Mouse (Mus musculus) WW6 (cell line): ENCODE results near the gene Gm45213.

ENCODE experiments used
- DNase-seq: peaks from one replicate; pipeline ENCODE4 v3.0.0-alpha.2; 2013; ENCODE audit warnings: low read depth, low spot score

Gene Gm45213

DNA sequence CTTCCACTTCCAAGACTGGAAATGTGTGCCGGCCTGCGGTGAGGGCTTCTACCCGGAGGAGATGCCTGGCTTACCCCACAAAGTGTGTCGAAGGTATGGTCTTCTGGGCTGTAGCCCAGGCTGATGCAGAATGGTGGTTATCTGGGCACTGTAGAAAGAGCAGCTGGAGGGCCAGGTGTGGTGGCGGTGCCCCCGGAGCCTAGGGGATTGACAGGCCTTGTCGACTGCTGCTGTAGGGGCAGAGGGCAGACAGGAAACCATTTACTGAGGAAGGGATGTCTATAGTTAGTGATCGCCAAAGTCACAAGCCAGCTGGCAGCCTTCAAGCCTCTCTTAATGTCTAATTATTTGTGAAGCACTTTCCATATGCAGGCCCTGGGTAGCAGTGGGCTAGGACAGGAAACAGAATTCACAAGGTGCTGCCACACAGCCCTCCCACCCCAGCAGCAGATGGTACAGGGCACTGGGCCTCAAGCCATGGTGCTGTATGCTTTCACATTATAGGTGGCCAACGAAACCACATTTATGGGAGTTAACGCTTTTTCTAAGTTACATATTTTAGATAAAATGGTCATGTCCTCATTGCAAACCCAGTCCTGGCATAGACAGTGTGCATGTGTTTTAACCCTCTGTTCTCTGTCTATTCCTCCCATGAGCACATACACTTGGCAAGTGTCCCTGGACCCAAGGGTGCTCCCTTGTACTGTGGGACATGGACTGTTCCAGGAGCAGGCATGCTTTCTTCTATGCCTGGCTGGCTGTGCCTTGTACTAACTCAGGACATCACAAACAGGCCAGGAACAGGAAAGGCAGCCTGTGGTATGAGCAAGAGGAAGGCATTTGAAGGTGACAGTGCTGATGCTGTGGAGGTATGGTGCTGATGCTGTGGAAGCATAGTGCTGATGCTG lies at the start of gene Gm45213:
Gene Gm45213 (plus strand): TSS at position 51 of the 908 bp plus-strand sequence.
- DNase-seq, result no peak

DNA sequence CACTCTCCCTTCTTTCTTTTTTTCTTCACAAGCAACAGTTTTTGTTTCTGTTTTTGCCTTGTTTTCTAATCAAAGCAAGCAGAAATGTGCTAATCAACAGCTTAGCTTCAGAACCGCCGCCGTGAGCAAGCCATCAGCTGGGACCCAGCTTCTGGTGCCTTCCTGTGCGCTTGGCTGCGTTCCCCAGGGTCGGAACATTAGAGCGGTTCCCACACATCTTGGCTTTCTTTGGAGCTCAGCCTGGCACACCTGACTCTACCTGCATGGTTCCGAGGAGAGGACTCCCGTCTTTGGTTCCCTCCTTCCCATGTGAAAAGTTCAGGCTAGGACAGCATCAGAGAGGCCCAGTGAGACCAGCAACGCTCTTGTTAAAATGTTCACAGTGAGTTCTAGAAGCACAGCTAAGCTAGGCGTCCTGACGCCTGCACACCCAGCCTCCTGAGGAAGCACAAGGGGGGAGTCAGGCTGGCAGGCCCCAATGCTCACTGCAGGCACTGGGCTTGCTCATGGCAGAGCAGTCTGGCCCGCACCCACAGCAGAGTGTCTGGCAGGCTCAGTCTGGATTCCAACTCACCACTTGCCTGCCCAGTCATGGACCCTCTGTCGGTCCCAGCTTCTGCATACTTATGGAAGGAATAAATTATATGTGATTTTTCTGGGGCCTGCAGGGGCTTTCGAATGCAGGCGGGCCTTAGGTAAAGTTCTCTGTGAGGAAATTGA lies 42.2 kb upstream of the Gm45213 start:
- DNase-seq, result no peak

DNA sequence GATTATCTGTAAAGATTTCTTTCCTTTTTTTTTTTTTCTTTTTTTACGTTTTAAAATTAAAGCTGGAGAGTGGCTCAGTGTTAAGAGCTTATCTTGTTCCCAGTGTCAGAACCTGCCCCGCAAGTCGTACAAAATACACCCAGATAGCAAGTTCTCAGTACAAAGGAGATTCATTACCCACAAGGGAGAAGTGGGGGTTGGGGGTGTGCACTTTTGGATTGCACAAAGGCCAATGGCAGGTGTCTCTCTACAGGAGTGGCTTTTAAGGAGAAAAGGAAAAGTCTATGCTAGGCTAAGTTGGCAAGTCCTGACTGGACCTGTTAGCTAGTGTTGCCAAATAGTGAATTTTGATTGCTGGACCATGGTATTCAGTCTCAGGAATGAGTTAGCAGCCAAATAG lies 41.6 kb upstream of the Gm45213 start:
- no peak for DNase-seq

DNA sequence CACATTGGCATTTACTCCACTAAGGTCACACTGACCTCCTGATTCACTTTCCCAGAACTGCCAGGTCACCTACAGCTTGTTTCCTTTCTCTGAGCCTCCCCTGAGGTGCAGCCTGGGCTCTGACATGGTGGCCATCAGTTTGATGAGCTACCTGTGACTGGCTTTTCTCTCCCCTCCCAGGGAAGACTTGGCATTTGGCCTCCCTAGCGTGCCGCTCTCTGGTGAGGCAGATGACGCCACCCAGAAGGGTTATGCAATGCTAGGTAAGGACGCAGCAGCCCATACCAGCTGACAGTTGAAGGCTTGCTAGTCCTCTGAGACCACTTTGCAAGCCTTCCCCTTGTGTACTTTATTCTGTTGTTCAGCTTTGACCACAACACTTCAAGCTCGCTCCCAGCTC lies 40.0 kb upstream of the Gm45213 start:
- no peak for DNase-seq

DNA sequence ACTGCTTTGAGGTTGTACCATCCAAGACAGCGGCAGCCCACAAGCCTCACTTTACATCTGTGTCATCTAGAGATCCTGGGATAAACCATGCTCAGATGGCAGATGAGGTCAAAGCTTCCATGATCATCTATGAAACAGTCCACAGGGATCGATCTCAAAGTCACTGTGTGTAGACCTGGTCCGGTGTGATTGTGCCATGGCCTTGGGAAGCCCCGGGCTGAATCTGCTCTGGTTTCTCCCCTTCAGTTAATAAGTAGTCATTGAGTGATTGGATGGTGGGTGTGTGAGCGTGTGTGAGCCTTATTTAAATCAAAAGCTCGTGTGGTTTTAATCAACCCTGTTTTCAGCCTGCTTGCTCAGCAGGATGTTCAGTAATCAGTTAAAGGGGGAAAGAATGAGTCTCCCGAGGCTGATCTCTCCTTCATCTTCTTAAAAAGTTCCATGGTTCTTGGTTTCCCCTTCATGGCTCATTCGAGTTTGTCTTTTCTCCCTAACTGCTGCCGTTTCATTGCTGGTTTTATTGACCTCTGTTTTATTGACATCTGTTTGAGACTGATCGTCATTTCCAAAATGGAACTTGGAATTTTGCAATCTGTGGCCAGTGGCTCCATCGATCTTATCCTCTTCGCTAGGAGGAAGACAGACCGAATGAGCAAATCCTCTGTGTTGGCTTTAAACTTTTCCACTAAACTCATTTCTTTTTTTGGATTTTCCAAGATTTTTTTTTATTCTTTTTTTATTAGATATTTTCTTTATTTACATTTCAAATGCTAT lies 39.4 kb upstream of the Gm45213 start:
- no peak for DNase-seq

DNA sequence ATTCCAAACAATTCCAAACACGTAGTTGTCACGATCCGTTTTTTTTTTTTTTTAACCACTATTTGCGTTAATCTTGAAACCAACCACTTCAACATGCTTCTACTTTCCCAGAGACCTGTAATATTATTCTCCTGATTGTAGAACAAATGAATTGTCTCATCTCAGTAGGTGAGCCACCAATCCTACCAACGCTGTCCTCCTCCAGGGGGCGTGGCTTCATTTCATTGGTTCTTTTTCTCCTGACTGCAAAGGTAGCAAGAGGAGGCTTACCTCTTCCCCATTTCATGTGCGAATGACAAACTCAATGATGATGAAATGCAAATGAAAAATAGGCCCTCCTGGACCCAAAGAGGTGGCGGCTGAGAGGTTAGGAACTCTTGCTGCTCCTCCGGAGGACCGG lies 38.3 kb upstream of the Gm45213 start:
- no peak for DNase-seq

DNA sequence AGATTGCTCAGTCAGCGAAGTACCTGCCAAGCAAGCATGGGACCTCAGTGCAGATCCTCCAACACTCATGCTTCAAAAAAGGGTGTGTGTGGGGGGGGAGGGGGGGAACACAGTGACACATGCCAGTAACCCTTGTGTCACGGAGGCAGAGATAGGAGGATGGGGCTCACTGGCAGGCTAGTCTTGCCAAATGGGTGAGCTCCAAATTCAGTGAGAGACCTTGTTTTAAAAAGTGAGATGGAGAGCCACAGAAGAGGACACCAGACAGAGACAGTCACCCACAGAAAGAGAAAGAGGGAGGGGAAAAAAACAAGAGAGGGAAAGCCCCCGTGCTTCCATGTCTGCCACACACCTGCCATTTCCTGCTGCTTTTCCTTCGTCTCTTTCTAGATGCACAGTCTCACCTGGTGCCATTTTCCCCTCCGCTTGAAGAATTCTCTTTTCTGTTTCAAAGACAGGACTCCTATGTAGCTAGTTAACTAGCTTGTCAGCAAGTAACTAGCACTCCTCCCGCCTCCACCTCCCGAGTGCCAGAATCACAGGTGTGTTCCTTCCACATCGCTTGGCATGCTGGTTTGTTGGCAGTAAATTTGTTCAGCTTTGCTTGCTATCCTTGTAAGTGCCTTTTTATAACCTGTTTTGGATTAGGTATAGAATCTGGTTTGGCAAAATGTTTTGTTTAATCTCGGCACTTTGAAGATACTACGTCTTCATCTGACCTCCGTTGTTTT lies 35.1 kb upstream of the Gm45213 start:
- DNase-seq, result no peak

DNA sequence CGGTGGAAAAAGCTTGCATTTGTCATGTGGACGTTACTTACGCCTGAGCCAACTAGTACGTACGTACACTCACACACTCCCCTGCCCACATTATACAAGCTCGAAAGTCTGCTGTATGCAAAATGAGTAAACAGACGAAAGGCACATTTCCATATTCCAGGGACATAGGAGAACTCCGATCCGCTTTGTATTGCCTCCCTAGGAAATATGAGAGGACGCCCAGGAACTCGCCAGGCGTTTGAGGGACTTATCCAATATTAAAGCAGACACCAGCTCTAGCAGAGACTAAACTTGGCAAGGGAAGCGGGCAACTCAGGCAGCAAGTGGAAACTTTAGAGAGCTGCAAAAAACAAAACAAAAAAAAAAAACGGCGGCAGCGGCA lies 34.5 kb upstream of the Gm45213 start:
- DNase-seq, result no peak

DNA sequence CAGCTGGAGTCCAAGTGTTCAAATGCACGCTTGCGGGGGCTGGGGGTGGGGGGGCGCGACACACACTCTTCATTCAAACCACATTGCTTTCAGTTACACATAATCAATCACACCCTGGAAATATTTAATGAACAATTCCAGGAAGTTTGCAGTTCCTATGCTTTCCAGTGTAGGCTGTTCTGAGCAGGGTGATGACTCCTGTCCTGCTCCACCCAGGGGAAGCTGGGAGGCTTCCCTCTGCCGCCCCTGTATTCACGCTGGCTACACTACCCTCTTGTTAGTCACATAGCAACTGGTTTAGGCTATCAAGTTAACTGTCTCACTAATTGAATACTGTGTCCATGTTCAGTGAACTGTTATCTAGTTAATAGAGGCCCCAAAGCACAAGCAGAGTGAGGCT lies 32.9 kb upstream of the Gm45213 start:
- DNase-seq, result no peak

DNA sequence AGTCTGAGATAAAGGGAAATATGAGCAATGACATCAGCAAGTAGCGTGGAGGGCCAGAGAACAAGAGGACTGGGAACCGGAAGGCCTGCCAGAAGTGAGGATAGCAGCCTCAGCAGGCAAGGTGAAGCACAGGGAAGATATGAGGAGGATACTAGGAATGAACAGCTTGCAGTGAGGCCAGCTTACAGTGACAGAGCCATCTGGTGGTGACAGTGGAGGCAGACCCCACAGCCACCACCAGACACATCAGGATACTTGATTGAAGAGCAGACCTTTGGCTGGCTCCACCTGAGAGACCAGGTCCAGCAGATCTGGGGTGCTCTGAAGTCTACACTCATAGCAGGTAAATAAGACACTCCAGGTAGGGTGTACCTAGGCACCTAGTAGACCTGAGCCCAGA lies 15.7 kb upstream of the Gm45213 start:
- DNase-seq, result no peak

DNA sequence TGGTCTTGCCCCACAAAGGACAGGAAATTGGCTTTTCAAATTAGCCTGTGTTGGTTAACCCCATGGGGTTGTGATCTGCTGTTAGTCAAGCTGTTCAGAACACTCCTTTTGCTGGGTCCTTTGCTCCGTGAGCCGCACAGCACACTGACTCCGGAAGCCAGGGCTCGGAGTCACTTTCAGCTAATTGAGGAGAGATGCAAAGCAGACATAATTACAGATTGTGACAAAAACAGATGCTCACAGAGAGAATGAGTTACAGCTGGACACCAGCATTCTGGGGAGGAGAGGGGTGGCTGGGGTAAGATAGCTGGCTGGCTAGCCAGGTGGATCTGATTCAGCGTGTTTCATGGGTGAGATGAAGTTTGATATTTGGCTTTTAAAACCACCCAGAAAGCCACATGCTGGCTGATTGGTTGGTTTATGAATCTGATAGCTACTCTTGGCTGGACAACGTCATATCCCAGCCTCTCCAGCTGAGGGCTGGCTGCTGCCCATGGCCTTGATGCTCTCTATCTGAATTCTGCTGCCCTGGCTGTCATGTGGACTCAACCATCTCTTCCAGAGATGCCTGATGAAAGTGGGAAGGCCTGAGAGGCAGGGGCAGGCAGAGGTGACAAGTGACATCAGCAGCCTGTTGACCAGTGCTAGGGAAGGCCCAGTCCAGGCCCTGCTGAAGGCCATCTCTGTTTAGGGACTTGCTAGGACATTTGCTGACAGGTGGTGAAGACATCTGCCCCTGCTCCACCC lies 14.5 kb upstream of the Gm45213 start:
- DNase-seq, result no peak

DNA sequence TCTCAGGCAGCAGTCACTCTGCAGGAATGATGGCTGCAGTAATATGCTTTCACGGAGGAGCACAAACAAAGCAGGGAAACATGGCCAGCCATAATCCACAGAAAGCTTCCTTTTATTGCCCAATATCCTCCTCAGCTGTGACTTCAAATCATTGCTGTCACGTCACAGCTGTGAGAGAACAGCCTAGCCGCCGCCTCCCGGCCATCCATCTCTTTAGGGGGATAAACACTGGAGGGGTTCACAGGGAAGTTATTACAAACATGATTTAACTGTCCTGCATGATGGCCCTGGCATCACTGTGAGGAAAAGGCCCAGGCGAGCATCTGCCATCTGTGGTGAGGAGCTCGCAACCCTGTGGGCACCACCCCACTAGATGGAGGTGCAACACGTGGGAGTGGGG lies 6.6 kb upstream of the Gm45213 start:
- no peak for DNase-seq

DNA sequence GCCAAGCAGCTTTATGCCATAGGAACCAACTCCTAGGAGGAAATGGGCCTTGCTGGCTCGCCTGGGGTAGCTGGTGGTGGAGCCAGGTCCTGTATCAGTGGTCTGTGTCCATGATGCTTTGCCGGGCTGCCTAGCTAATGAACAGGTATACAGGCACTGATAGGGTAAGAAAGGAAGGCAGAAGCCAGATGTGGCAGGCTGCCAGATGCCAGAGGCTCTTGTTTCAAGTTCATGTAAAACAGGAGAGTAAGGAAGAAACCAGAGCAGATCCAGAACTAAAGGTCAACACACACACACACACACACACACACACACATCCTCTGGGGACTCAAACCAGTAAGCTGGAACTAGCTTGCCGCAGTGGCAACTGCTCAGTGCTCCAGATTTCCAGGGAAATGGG lies 5.1 kb upstream of the Gm45213 start:
- DNase-seq, result no peak

DNA sequence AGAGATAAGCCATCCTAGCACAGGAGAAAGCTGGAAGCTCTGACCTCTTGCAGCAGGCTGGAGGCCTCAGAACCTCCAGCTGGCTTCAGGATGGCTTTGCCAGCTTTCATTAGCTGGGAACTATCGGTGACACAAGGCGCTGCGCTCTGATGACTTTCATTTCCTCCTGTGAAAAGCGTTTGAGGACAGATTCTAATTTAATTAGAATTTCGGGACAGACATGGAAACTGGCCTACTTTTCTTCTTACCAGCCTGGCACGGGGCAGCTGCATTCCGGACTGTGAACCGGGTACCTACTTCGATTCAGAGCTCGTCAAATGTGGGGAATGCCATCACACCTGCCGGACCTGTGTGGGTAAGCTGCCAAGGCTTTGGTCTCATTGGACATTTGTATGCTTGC lies 4.7 kb upstream of the Gm45213 start:
- no peak for DNase-seq

DNA sequence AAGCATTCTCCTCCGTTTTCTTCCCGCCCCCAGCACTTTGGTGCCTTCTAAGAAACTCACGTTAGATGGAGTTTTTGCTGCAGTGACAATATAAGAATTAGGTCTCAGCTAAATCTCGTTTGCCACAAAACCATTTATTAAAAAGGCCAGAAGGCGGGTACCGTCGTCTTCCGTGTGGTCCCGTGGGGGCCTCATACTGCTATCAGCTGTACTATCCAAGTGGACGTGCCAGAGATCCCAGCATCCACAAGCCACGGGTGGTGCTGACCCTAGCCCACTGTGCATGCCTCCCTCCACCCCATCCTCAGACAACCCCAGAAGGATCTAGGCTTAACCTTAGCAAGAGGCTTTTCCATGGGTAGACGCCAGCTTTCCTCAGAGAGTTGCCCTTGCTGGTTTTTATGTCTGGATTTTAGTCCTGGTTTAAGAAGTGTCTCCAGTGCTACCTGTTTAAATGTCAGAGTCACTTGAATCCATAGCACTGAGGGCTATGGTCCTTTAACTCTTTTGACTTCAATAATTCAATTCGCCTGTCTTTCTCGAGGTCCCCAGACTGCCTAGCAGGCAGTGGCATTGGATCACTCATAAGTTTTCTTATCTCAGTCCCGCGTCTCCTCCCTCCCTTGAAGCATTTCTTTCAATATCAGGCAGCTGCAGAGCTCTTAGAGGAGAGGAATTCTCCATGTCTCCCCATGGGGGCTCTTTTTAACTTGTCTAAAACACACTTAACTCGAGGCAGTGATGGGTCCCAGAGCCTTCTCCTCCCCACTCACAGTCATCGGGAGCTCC lies 3.2 kb upstream of the Gm45213 start:
- no peak for DNase-seq

DNA sequence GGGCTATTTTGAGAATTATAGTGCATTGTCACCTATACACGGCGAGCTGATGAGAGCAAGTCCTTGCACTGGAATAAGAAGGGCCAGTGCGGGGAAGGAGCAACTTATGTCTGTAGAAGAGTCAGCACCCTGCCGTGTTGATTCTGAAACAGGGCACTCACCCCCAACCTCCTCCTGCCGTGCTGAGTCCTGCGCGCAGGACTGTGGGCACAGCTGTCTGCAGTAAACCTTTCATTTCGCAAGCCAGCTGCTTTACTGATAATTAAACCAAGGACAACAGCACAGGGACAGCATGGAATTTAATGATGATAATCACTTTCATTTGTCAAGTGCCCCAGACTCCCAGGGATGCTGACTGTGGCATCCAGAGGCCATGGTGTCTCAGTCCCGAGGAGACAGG lies 1.2 kb downstream of the Gm45213 start:
- DNase-seq, result no peak

DNA sequence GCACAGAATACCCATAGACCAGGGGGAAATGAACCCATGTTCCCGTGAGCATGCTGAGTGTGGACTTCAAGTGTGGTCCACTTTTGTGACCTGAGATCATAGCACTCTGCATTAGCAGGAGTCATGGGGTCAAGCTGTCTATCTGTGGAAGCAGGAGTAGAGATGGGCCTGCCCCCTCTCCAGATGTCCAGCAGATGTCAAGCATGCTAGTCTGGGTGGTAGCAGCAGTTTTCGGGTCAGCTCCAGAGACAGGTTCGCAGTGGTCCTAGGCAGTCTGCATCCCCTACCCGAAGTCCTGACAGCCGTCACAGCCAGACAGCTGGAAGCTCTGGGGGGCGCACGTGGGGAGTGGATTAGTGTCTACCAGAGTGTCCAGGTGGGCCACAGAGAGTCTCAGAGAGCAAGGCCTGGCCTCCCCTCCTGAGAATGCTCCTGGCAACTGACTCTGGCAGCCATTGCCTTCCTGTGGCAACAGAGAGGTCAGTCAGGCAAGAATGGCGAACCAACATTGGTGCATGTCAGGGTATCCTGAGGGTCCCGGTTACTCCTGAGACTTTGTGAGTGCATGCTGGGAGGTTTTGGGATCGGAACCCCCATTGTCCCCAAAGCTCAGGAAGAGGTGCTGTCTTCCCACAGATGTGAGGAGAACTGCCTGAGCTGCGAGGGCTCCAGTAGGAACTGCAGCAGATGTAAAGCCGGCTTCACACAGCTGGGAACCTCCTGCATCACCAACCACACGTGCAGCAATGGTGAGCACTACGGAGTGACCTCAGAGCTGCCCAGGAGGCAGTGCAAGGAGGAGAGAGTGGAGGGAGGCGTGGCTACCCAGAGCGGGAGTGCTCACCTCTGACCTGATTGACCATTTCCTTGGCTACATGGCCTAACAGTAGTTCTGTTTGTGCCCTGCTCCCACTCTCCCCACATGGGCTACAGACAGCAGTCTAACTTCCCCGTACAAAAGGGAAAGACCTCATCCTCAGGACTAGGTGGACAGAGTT lies 3.8 kb downstream of the Gm45213 start:
- no peak for DNase-seq

DNA sequence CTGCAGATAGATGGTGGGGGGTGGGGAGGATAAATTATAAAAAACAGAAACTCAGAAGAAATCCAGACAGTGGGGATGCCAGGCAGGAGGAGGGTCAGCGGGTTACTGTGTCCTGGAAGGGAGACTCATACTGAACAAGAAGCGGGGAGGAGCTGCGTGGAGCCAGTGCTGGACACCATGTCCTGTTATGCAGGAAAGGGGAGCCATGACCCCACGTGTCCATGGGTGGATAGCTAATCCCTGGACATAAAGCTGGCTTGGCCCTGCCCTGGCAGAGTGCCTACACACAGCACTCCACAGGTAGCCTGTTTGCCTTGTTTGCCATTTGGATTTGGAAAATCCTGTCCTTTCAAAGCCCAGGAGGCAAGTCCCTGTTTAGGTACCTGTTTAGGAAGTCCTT lies 4.6 kb downstream of the Gm45213 start:
- DNase-seq, result no peak
